Mouse (Mus musculus): ENCODE data around the gene Atg10. TPM values are rescaled to one million over a fixed set of nuclear protein-coding genes. Genes with fewer than 3 reads are reported as not detected.
"Not testable (repeated sequence)": the region's sequence is repeated elsewhere in the genome, so short reads cannot be mapped to it uniquely, and the experiment has no call there.

Atg10 gene
- total RNA-seq, 1 experiment, result 2.6 TPM

- H3K9ac ChIP-seq (ENCODE audit: insufficient read depth, low read depth, low read length, poor library complexity, severe bottlenecking), result peak overlapping the region; percentile 100; the same call in 1 of the 2 replicates
- no peaks in the 10 kb centered on the region; a peak in 1 of 4 replicates for H3K4me1 ChIP-seq (ENCODE audit: control insufficient read depth in 2 of 2, insufficient read depth in 2 of 2, low read length in 2 of 2, poor library complexity in 1 of 2)
- no peak for TF ChIP-seq ZC3H11A (IDR thresholded peaks at IDR 0.05; ENCODE audit: borderline replicate concordance, low read depth, low read length)
- TF ChIP-seq MAFK (IDR thresholded peaks at IDR 0.05; ENCODE audit: insufficient read depth, low read depth, low read length), result no peak
- TF ChIP-seq CHD2 (IDR thresholded peaks at IDR 0.05; ENCODE audit: low read depth, low read length), result no peak
- TF ChIP-seq ZNF384 (IDR thresholded peaks at IDR 0.05; ENCODE audit: low read depth, low read length), result no peak
- no peak for TF ChIP-seq HCFC1 (IDR thresholded peaks at IDR 0.05; ENCODE audit: borderline replicate concordance, insufficient read depth, low read length)
- no peaks in the 10 kb centered on the region for H3K9me3 ChIP-seq (ENCODE audit: control insufficient read depth, insufficient read depth, low read depth, low read length)
- H3K4me3 ChIP-seq (ENCODE audit: insufficient read depth in 1 of 2, low read depth in 1 of 2, low read length in 2 of 2, poor library complexity in 1 of 2, severe bottlenecking in 1 of 2), result peak overlapping the region; percentile 84 to 100
- no peak for DNase-seq (ENCODE audit: low read depth, low spot score)
- in situ Hi-C loops (cut with MboI; ENCODE audit: low sequenced_read_pairs in 2 of 2, unreplicated experiment in 2 of 2), result no loop called here
- H3K36me3 ChIP-seq (ENCODE audit: control insufficient read depth, insufficient read depth, low read length, poor library complexity, severe bottlenecking), result peaks cover 21% of the 10 kb centered on the region
- H3K27ac ChIP-seq (ENCODE audit: insufficient read depth, low read depth, low read length, poor library complexity, severe bottlenecking), result peak overlapping the region; percentile 89; the same call in 1 of the 2 replicates
These were observed 299.7 kb downstream of the Atg10 start for GRCm38 (mm10) chr13:90924072-90924471.

- DNase-seq (ENCODE audit: low read depth, low spot score); H3K4me1 ChIP-seq (ENCODE audit: control insufficient read depth in 2 of 2, insufficient read depth in 2 of 2, low read length in 2 of 2, poor library complexity in 1 of 2); H3K9me3 ChIP-seq (ENCODE audit: control insufficient read depth, insufficient read depth, low read depth, low read length); in situ Hi-C loops (cut with MboI; ENCODE audit: low sequenced_read_pairs in 2 of 2, unreplicated experiment in 2 of 2): not testable (repeated sequence)
- peak overlapping the region; percentile 100 for H3K9ac ChIP-seq (ENCODE audit: insufficient read depth, low read depth, low read length, poor library complexity, severe bottlenecking)
- H3K4me3 ChIP-seq (ENCODE audit: insufficient read depth in 1 of 2, low read depth in 1 of 2, low read length in 2 of 2, poor library complexity in 1 of 2, severe bottlenecking in 1 of 2), result peak overlapping the region; percentile 84 to 100
- peak overlapping the region; percentile 89 for H3K27ac ChIP-seq (ENCODE audit: insufficient read depth, low read depth, low read length, poor library complexity, severe bottlenecking)
- peaks cover 21% of the 10 kb centered on the region for H3K36me3 ChIP-seq (ENCODE audit: control insufficient read depth, insufficient read depth, low read length, poor library complexity, severe bottlenecking)
These were observed 300.2 kb downstream of the Atg10 start for GRCm38 (mm10) chr13:90923617-90924016.

GRCm38 (mm10) chr13:90922751-90923612 lies 300.8 kb downstream of the Atg10 start, which contains the start of gene Rps23:
Rps23 (plus strand) TSS chr13:90922958.
- in situ Hi-C loops (cut with MboI; ENCODE audit: low sequenced_read_pairs in 2 of 2, unreplicated experiment in 2 of 2), result no loop called here
- H3K4me1 ChIP-seq (ENCODE audit: control insufficient read depth in 2 of 2, insufficient read depth in 2 of 2, low read length in 2 of 2, poor library complexity in 1 of 2), result no peaks in the 10 kb centered on the region; a peak in 1 of 4 replicates
- peak within 1 kb of the TSS; percentile 84 to 100 for H3K4me3 ChIP-seq (ENCODE audit: insufficient read depth in 1 of 2, low read depth in 1 of 2, low read length in 2 of 2, poor library complexity in 1 of 2, severe bottlenecking in 1 of 2)
- peak within 1 kb of the TSS; percentile 100 for H3K9ac ChIP-seq (ENCODE audit: insufficient read depth, low read depth, low read length, poor library complexity, severe bottlenecking)
- peaks cover 21% of the 10 kb centered on the region for H3K36me3 ChIP-seq (ENCODE audit: control insufficient read depth, insufficient read depth, low read length, poor library complexity, severe bottlenecking)
- peak; percentile 84 for DNase-seq (ENCODE audit: low read depth, low spot score)
- TF ChIP-seq MAFK (IDR thresholded peaks at IDR 0.05; ENCODE audit: insufficient read depth, low read depth, low read length) (no peak), HCFC1 (IDR thresholded peaks at IDR 0.05; ENCODE audit: borderline replicate concordance, insufficient read depth, low read length) (peak; percentile 92), ZNF384 (IDR thresholded peaks at IDR 0.05; ENCODE audit: low read depth, low read length) (no peak)
- H3K27ac ChIP-seq (ENCODE audit: insufficient read depth, low read depth, low read length, poor library complexity, severe bottlenecking), result peak within 1 kb of the TSS; percentile 89
- no peaks in the 10 kb centered on the region for H3K9me3 ChIP-seq (ENCODE audit: control insufficient read depth, insufficient read depth, low read depth, low read length)

GRCm38 (mm10) chr13:90914721-90915120 lies 309.0 kb downstream of the Atg10 start:
- Histone ChIP-seq H3K9ac (ENCODE audit: insufficient read depth, low read depth, low read length, poor library complexity, severe bottlenecking) (no peak overlapping the region), H3K9me3 (ENCODE audit: control insufficient read depth, insufficient read depth, low read depth, low read length) (no peaks in the 10 kb centered on the region), H3K36me3 (ENCODE audit: control insufficient read depth, insufficient read depth, low read length, poor library complexity, severe bottlenecking) (no peaks in the 10 kb centered on the region), H3K27ac (ENCODE audit: insufficient read depth, low read depth, low read length, poor library complexity, severe bottlenecking) (no peak overlapping the region), H3K4me3 (ENCODE audit: insufficient read depth in 1 of 2, low read depth in 1 of 2, low read length in 2 of 2, poor library complexity in 1 of 2, severe bottlenecking in 1 of 2) (no peak overlapping the region), H3K4me1 (ENCODE audit: control insufficient read depth in 2 of 2, insufficient read depth in 2 of 2, low read length in 2 of 2, poor library complexity in 1 of 2) (no peaks in the 10 kb centered on the region)
- in situ Hi-C loops (cut with MboI; ENCODE audit: low sequenced_read_pairs in 2 of 2, unreplicated experiment in 2 of 2), result no loop called here
- DNase-seq (ENCODE audit: low read depth, low spot score), result no peak
- TF ChIP-seq ZC3H11A (IDR thresholded peaks at IDR 0.05; ENCODE audit: borderline replicate concordance, low read depth, low read length) (no peak), ZNF384 (IDR thresholded peaks at IDR 0.05; ENCODE audit: low read depth, low read length) (no peak), HCFC1 (IDR thresholded peaks at IDR 0.05; ENCODE audit: borderline replicate concordance, insufficient read depth, low read length) (no peak)

All from ES-E14 (cell line).